Mouse (Mus musculus) cerebellum, adult 2 months (tissue): ENCODE measurements around the gene Nkx2-2. TPM values are rescaled to one million over a fixed set of nuclear protein-coding genes. Genes with fewer than 3 reads are reported as not detected.
A peak's percentile ranks its signal among the peaks of the same experiment; 100 is the strongest.

Source experiments
- DNase-seq, 2 experiments: peaks; one replicate each; pipeline ENCODE4 v3.0.0; 2021
- H3K27ac ChIP-seq: fragments of 200-500 bp; 2 replicates; pipeline ENCODE4 v1.5.1; 2012; ENCODE audit warnings: low read length, control low read depth, inconsistent platforms; ENCODE audit not compliant: insufficient read depth
- H3K27me3 ChIP-seq: fragments of 200-500 bp; 2 replicates; pipeline ENCODE4 v1.6.1; 2012; ENCODE audit warnings: inconsistent platforms, mild to moderate bottlenecking, low read length, moderate library complexity; ENCODE audit not compliant: control insufficient read depth, insufficient read depth
- H3K4me1 ChIP-seq: fragments of 200-500 bp; 2 replicates; pipeline ENCODE4 v1.6.1; 2011; ENCODE audit warnings: low read length; ENCODE audit not compliant: control insufficient read depth, insufficient read depth
- H3K4me3 ChIP-seq: fragments of 200-500 bp; replicated peaks from 2 replicates; pipeline ENCODE3; 2011; ENCODE audit warnings: mild to moderate bottlenecking, low read depth, low read length, control low read depth; ENCODE audit not compliant: insufficient read depth
- CTCF ChIP-seq: fragments of 200-500 bp; IDR thresholded peaks from 2 replicates; pipeline ENCODE4 v1.5.1; 2011; ENCODE audit warnings: low read depth, mild to moderate bottlenecking, control low read depth, low read length, moderate library complexity, borderline replicate concordance; ENCODE audit not compliant: insufficient read depth
- POLR2A ChIP-seq: fragments of 200-500 bp; IDR thresholded peaks from 2 replicates; pipeline ENCODE4 v1.6.1; 2011; ENCODE audit warnings: low read length, control low read depth, borderline replicate concordance; ENCODE audit not compliant: insufficient read depth
- WGBS: fragments of 180-500 bp; shearing (Covaris S2); methylation state at CpG from one replicate; pipeline ENCODE4 v1.1.7; 2018; 5-methylcytosine and 5-hydroxymethylcytosine counted together
- polyA plus RNA-seq: library from polyadenylated mRNA; depleted of rRNA; stranded (reverse); fragments of >200 nt; gene quantifications from 2 replicates; pipeline ENCODE4 v1.2.3, GENCODE M21; 2012

Nkx2-2 gene
- polyA plus RNA-seq, 1 experiment = 14.0 TPM

GRCm38 (mm10) chr2:147185561-147185960 lies 8.5 kb downstream of the Nkx2-2 start:
- 1% methylated on average over 23 of the region's 23 CpGs for whole genome bisulfite sequencing
- Histone ChIP-seq H3K27me3 (peaks cover 7% of the 10 kb centered on the region; the same call in 1 of the 2 replicates), H3K4me1 (no peaks in the 10 kb centered on the region), H3K4me3 (peak overlapping the region; percentile 26), H3K27ac (peak overlapping the region; percentile 16; the same call in 1 of the 2 replicates)
- no peak for TF ChIP-seq CTCF
- TF ChIP-seq POLR2A = no peak
- DNase-seq = peak in 1 of 2 experiments; percentile 21

- no peaks in the 10 kb centered on the region for H3K4me1 ChIP-seq
- DNase-seq = peak in 1 of 2 experiments; percentile 23
- H3K27ac ChIP-seq = 0 out of 2 replicates have a peak overlapping the region, but pooled peaks have one; percentile 20
- 1% methylated on average over 64 of the region's 65 CpGs for WGBS
- no peak for TF ChIP-seq POLR2A
- H3K4me3 ChIP-seq = peak overlapping the region; percentile 17
- peaks cover 7% of the 10 kb centered on the region; the same call in 1 of the 2 replicates for H3K27me3 ChIP-seq
Observed at GRCm38 (mm10) chr2:147184071-147184990, 9.7 kb downstream of the Nkx2-2 start.

GRCm38 (mm10) chr2:147183521-147183920 lies 10.5 kb downstream of the Nkx2-2 start:
- no peak overlapping the region for H3K27ac ChIP-seq
- H3K27me3 ChIP-seq = peaks cover 7% of the 10 kb centered on the region; the same call in 1 of the 2 replicates
- no peaks in the 10 kb centered on the region for H3K4me1 ChIP-seq
- no peak for TF ChIP-seq CTCF
- TF ChIP-seq POLR2A = no peak
- DNase-seq = no peak
- H3K4me3 ChIP-seq = no peak overlapping the region
- WGBS = 6% methylated on average over 12 of the region's 12 CpGs

- H3K4me1 ChIP-seq = no peaks in the 10 kb centered on the region
- H3K27ac ChIP-seq = no peak overlapping the region
- WGBS = 21% methylated on average over 25 of the region's 25 CpGs
- peaks cover 7% of the 10 kb centered on the region; the same call in 1 of the 2 replicates for H3K27me3 ChIP-seq
- no peak for TF ChIP-seq CTCF
- TF ChIP-seq POLR2A = no peak
- DNase-seq = peak in 1 of 2 experiments; percentile 19
- no peak overlapping the region for H3K4me3 ChIP-seq
Observed at GRCm38 (mm10) chr2:147182709-147183260, 11.3 kb downstream of the Nkx2-2 start.

GRCm38 (mm10) chr2:147181926-147182708 lies 11.9 kb downstream of the Nkx2-2 start:
- WGBS = 31% methylated on average over 18 of the region's 18 CpGs
- peaks cover 7% of the 10 kb centered on the region; the same call in 1 of the 2 replicates for H3K27me3 ChIP-seq
- peak overlapping the region; percentile 3; the same call in 1 of the 2 replicates for H3K27ac ChIP-seq
- H3K4me3 ChIP-seq = no peak overlapping the region
- no peaks in the 10 kb centered on the region for H3K4me1 ChIP-seq
- DNase-seq = no peak
- TF ChIP-seq POLR2A (no peak), CTCF (no peak)

GRCm38 (mm10) chr2:147181304-147181665 lies 12.8 kb downstream of the Nkx2-2 start:
- peaks cover 6% of the 10 kb centered on the region; the same call in 1 of the 2 replicates for H3K27me3 ChIP-seq
- no peaks in the 10 kb centered on the region for H3K4me1 ChIP-seq
- no peak for DNase-seq
- peak overlapping the region; percentile 49; the same call in 1 of the 2 replicates for H3K27ac ChIP-seq
- no peak overlapping the region for H3K4me3 ChIP-seq
- TF ChIP-seq POLR2A = no peak
- TF ChIP-seq CTCF = no peak
- 21% methylated on average over 5 of the region's 5 CpGs for WGBS

- no peak for TF ChIP-seq POLR2A
- no peak for TF ChIP-seq CTCF
- DNase-seq = peak in 1 of 2 experiments; percentile 53
- Histone ChIP-seq H3K4me3 (no peak overlapping the region), H3K27me3 (peaks cover 4% of the 10 kb centered on the region; the same call in 1 of the 2 replicates), H3K4me1 (no peaks in the 10 kb centered on the region), H3K27ac (peak overlapping the region; percentile 49; the same call in 1 of the 2 replicates)
- WGBS = 11% methylated on average over 32 of the region's 32 CpGs
Observed at GRCm38 (mm10) chr2:147180649-147181303, 13.3 kb downstream of the Nkx2-2 start.
